Mouse (Mus musculus): ENCODE results near the gene Dpf3. TPM values are rescaled to one million over a fixed set of nuclear protein-coding genes. Genes with fewer than 3 reads are reported as not detected.
A peak's percentile ranks its signal among the peaks of the same experiment; 100 is the strongest.

The Dpf3 gene
- polyA plus RNA-seq, 1 experiment, result 0.52 TPM

- Histone ChIP-seq H3ac (ENCODE audit: control insufficient read depth, insufficient read length) (no peak overlapping the region), H3K4me3 (no peak overlapping the region), H3K27me3 (ENCODE audit: control insufficient read depth, insufficient read depth, insufficient read length) (peaks cover 29% of the 10 kb centered on the region), H3K36me3 (ENCODE audit: control insufficient read depth, insufficient read depth) (no peaks in the 10 kb centered on the region), H3K79me2 (ENCODE audit: control insufficient read depth, insufficient read depth) (no peaks in the 10 kb centered on the region), H3K4me2 (ENCODE audit: low read depth) (no peak overlapping the region)
- TF ChIP-seq E2F4 (IDR thresholded peaks at IDR 0.05; ENCODE audit: insufficient read depth) (no peak), POLR2A (IDR thresholded peaks at IDR 0.05; ENCODE audit: insufficient read length, low read depth) (no peak), TCF3 (IDR thresholded peaks at IDR 0.05; ENCODE audit: insufficient read length, low read depth) (no peak), MAX (IDR thresholded peaks at IDR 0.05; ENCODE audit: low read depth) (no peak), USF1 (IDR thresholded peaks at IDR 0.05; ENCODE audit: low read depth) (no peak), MYOD1 (IDR thresholded peaks at IDR 0.05; ENCODE audit: control insufficient read depth in 1 of 3, insufficient read length in 2 of 3, low read depth in 2 of 3) (peak in 1 of 3 experiments; percentile 27), TCF12 (IDR thresholded peaks at IDR 0.05; ENCODE audit: insufficient read depth, poor library complexity, severe bottlenecking) (no peak)
Measured at GRCm38 (mm10) chr12:83411721-83412521, 75.6 kb downstream of the Dpf3 start.

- TF ChIP-seq MYOG (IDR thresholded peaks at IDR 0.05; ENCODE audit: control insufficient read depth in 1 of 3, insufficient read depth in 1 of 3, insufficient read length in 2 of 3, low read depth in 2 of 3), result no peak
- no peak for TF ChIP-seq TCF12 (IDR thresholded peaks at IDR 0.05; ENCODE audit: insufficient read depth, poor library complexity, severe bottlenecking)
- TF ChIP-seq REST (IDR thresholded peaks at IDR 0.05; ENCODE audit: insufficient read depth, insufficient read length), result no peak
- H3K27me3 ChIP-seq (ENCODE audit: control insufficient read depth, insufficient read depth, insufficient read length), result peaks cover 25% of the 10 kb centered on the region
- H3K79me2 ChIP-seq (ENCODE audit: control insufficient read depth, insufficient read depth), result no peaks in the 10 kb centered on the region
- no peak overlapping the region for H3K4me3 ChIP-seq
- no peak overlapping the region for H3K4me2 ChIP-seq (ENCODE audit: low read depth)
- H3K36me3 ChIP-seq (ENCODE audit: control insufficient read depth, insufficient read depth), result no peaks in the 10 kb centered on the region
- H3ac ChIP-seq (ENCODE audit: control insufficient read depth, insufficient read length), result no peak overlapping the region
Measured at GRCm38 (mm10) chr12:83411032-83411431, 76.5 kb downstream of the Dpf3 start.

- H3K4me3 ChIP-seq, result no peak overlapping the region
- H3ac ChIP-seq (ENCODE audit: control insufficient read depth, insufficient read length), result no peak overlapping the region
- no peaks in the 10 kb centered on the region for H3K36me3 ChIP-seq (ENCODE audit: control insufficient read depth, insufficient read depth)
- no peaks in the 10 kb centered on the region for H3K79me2 ChIP-seq (ENCODE audit: control insufficient read depth, insufficient read depth)
- no peak overlapping the region for H3K4me2 ChIP-seq (ENCODE audit: low read depth)
- H3K27me3 ChIP-seq (ENCODE audit: control insufficient read depth, insufficient read depth, insufficient read length), result no peaks in the 10 kb centered on the region
- no peak for TF ChIP-seq MYOG (IDR thresholded peaks at IDR 0.05; ENCODE audit: control insufficient read depth in 1 of 3, insufficient read depth in 1 of 3, insufficient read length in 2 of 3, low read depth in 2 of 3)
- no peak for TF ChIP-seq REST (IDR thresholded peaks at IDR 0.05; ENCODE audit: insufficient read depth, insufficient read length)
- no peak for TF ChIP-seq E2F4 (IDR thresholded peaks at IDR 0.05; ENCODE audit: insufficient read depth)
- TF ChIP-seq POLR2AphosphoS2 (IDR thresholded peaks at IDR 0.05; ENCODE audit: insufficient read length, low read depth), result no peak
- TF ChIP-seq CEBPB (IDR thresholded peaks at IDR 0.05; ENCODE audit: insufficient read depth, poor library complexity, severe bottlenecking), result no peak
- no peak for TF ChIP-seq MYOD1 (IDR thresholded peaks at IDR 0.05; ENCODE audit: control insufficient read depth in 1 of 3, insufficient read length in 2 of 3, low read depth in 2 of 3)
- no peak for TF ChIP-seq POLR2A (IDR thresholded peaks at IDR 0.05; ENCODE audit: insufficient read length, low read depth)
- TF ChIP-seq MAX (IDR thresholded peaks at IDR 0.05; ENCODE audit: low read depth), result no peak
- no peak for TF ChIP-seq SRF (IDR thresholded peaks at IDR 0.05; ENCODE audit: control insufficient read depth, insufficient read length, low read depth)
- TF ChIP-seq TCF12 (IDR thresholded peaks at IDR 0.05; ENCODE audit: insufficient read depth, poor library complexity, severe bottlenecking), result no peak
- TF ChIP-seq TCF3 (IDR thresholded peaks at IDR 0.05; ENCODE audit: insufficient read length, low read depth), result no peak
- TF ChIP-seq USF1 (IDR thresholded peaks at IDR 0.05; ENCODE audit: low read depth), result no peak
Measured at GRCm38 (mm10) chr12:83405374-83406125, 82.0 kb downstream of the Dpf3 start.

GRCm38 (mm10) chr12:83402270-83402669 lies 85.2 kb downstream of the Dpf3 start:
- Histone ChIP-seq H3K27me3 (ENCODE audit: control insufficient read depth, insufficient read depth, insufficient read length) (no peaks in the 10 kb centered on the region), H3K79me2 (ENCODE audit: control insufficient read depth, insufficient read depth) (no peaks in the 10 kb centered on the region), H3K4me3 (no peak overlapping the region), H3K4me2 (ENCODE audit: low read depth) (no peak overlapping the region), H3ac (ENCODE audit: control insufficient read depth, insufficient read length) (no peak overlapping the region), H3K36me3 (ENCODE audit: control insufficient read depth, insufficient read depth) (no peaks in the 10 kb centered on the region)
- no peak for TF ChIP-seq POLR2A (IDR thresholded peaks at IDR 0.05; ENCODE audit: insufficient read length, low read depth)
- TF ChIP-seq E2F4 (IDR thresholded peaks at IDR 0.05; ENCODE audit: insufficient read depth), result no peak
- TF ChIP-seq REST (IDR thresholded peaks at IDR 0.05; ENCODE audit: insufficient read depth, insufficient read length), result no peak
- no peak for TF ChIP-seq MYOG (IDR thresholded peaks at IDR 0.05; ENCODE audit: control insufficient read depth in 1 of 3, insufficient read depth in 1 of 3, insufficient read length in 2 of 3, low read depth in 2 of 3)
- no peak for TF ChIP-seq MAX (IDR thresholded peaks at IDR 0.05; ENCODE audit: low read depth)
- TF ChIP-seq USF1 (IDR thresholded peaks at IDR 0.05; ENCODE audit: low read depth), result no peak
- TF ChIP-seq TCF3 (IDR thresholded peaks at IDR 0.05; ENCODE audit: insufficient read length, low read depth), result no peak
- no peak for TF ChIP-seq POLR2AphosphoS2 (IDR thresholded peaks at IDR 0.05; ENCODE audit: insufficient read length, low read depth)
- TF ChIP-seq MYOD1 (IDR thresholded peaks at IDR 0.05; ENCODE audit: control insufficient read depth in 1 of 3, insufficient read length in 2 of 3, low read depth in 2 of 3), result no peak
- no peak for TF ChIP-seq CEBPB (IDR thresholded peaks at IDR 0.05; ENCODE audit: insufficient read depth, poor library complexity, severe bottlenecking)
- no peak for TF ChIP-seq SRF (IDR thresholded peaks at IDR 0.05; ENCODE audit: control insufficient read depth, insufficient read length, low read depth)
- TF ChIP-seq TCF12 (IDR thresholded peaks at IDR 0.05; ENCODE audit: insufficient read depth, poor library complexity, severe bottlenecking), result no peak
